Mouse (Mus musculus) kidney, embryonic 14.5 days (tissue): Measurements from ENCODE around the gene Raver1. TPM values are rescaled to one million over a fixed set of nuclear protein-coding genes. Genes with fewer than 3 reads are reported as not detected.
"Not testable (repeated sequence)": the region's sequence is repeated elsewhere in the genome, so short reads cannot be mapped to it uniquely, and the experiment has no call there.

Experiments used
- ATAC-seq: fragments of 200-750 bp; cut with Nextera tagmentation; 2 replicates; pipeline ENCODE4 v1.8.0; 2017; ENCODE audit warnings: moderate number of reproducible peaks, mild to moderate bottlenecking, moderate TSS enrichment, moderate library complexity; ENCODE audit not compliant: low FRiP score, low TSS enrichment
- H3K27ac ChIP-seq: fragments of 300-500 bp; sonication (generic); 2 replicates; pipeline ENCODE4 v1.5.1; 2014; ENCODE audit warnings: low read depth, mild to moderate bottlenecking, low read length, moderate library complexity, mixed read lengths
- H3K27me3 ChIP-seq: fragments of 300-500 bp; sonication (generic); 2 replicates; pipeline ENCODE4 v1.6.1; 2014; ENCODE audit warnings: mild to moderate bottlenecking, low read length; ENCODE audit not compliant: control insufficient read depth, insufficient read depth
- H3K36me3 ChIP-seq: fragments of 300-500 bp; sonication (generic); 2 replicates; pipeline ENCODE4 v1.6.1; 2014; ENCODE audit warnings: low read length, mixed read lengths; ENCODE audit not compliant: control insufficient read depth, insufficient read depth
- H3K4me1 ChIP-seq: fragments of 300-500 bp; sonication (generic); 2 replicates; pipeline ENCODE4 v1.6.1; 2014; ENCODE audit warnings: low read length, mixed read lengths; ENCODE audit not compliant: control insufficient read depth, insufficient read depth
- H3K4me2 ChIP-seq: fragments of 300-500 bp; sonication (generic); replicated peaks from 2 replicates; pipeline ENCODE4 v1.6.1; 2014; ENCODE audit warnings: low read depth, mild to moderate bottlenecking, low read length
- H3K4me3 ChIP-seq: fragments of 300-500 bp; sonication (generic); 2 replicates; pipeline ENCODE4 v1.5.1; 2014; ENCODE audit warnings: mild to moderate bottlenecking, low read length
- H3K9ac ChIP-seq: fragments of 300-500 bp; sonication (generic); 2 replicates; pipeline ENCODE4 v1.6.1; 2014; ENCODE audit warnings: low read depth, mild to moderate bottlenecking, low read length, moderate library complexity
- H3K9me3 ChIP-seq: fragments of 300-500 bp; sonication (generic); 2 replicates; pipeline ENCODE4 v1.6.1; 2016; ENCODE audit warnings: low read length; ENCODE audit not compliant: control insufficient read depth
- WGBS: fragments of 180-500 bp; shearing (Covaris S2); extraction: QIAGEN DNeasy Blood & Tissue Kit; methylation state at CpG from one replicate; pipeline ENCODE4 v1.1.7; 2014; 5-methylcytosine and 5-hydroxymethylcytosine counted together
- polyA plus RNA-seq: library from polyadenylated mRNA; unstranded; fragments of >200 nt; fragmentation: Nextera tagmentation; extraction: Ambion mirVana; gene quantifications from 2 replicates; pipeline ENCODE4 v1.2.1, GENCODE M21; 2014

Gene Raver1
- polyA plus RNA-seq, 1 experiment from 2014 or later: 96.0 TPM

- peak; percentile 24 for ATAC-seq
- Histone ChIP-seq H3K4me3 (peak overlapping the region; percentile 70), H3K36me3 (peaks cover 40% of the 10 kb centered on the region), H3K4me1 (peaks cover 6% of the 10 kb centered on the region; the same call in 1 of the 2 replicates), H3K4me2 (peak overlapping the region; percentile 63), H3K9me3 (no peaks in the 10 kb centered on the region), H3K27me3 (no peaks in the 10 kb centered on the region), H3K9ac (peak overlapping the region; percentile 82), H3K27ac (no peak overlapping the region)
- WGBS: 10% methylated on average over 4 of the region's 4 CpGs
These were observed 19.2 kb downstream of the Raver1 start for GRCm38 (mm10) chr9:21072641-21073040.

GRCm38 (mm10) chr9:21067006-21067684, 24.7 kb downstream of the Raver1 start, which contains the start of gene Zglp1:
TSS of gene Zglp1 (minus strand) at chr9:21067093.
- Histone ChIP-seq H3K9me3 (no peaks in the 10 kb centered on the region), H3K4me1 (peaks cover 2% of the 10 kb centered on the region; the same call in 1 of the 2 replicates), H3K27me3 (no peaks in the 10 kb centered on the region), H3K4me3 (no peak within 1 kb of the TSS), H3K9ac (no peak within 1 kb of the TSS), H3K36me3 (peaks cover 49% of the 10 kb centered on the region), H3K27ac (no peak within 1 kb of the TSS), H3K4me2 (no peak within 1 kb of the TSS)
- ATAC-seq: no peak
- 86% methylated on average over 26 of the region's 27 CpGs for WGBS

- H3K9ac ChIP-seq: no peak overlapping the region
- no peak overlapping the region for H3K27ac ChIP-seq
- no peak for ATAC-seq
- no peak overlapping the region for H3K4me3 ChIP-seq
- WGBS: 85% methylated on average over 2 of the region's 2 CpGs
- H3K27me3 ChIP-seq: no peaks in the 10 kb centered on the region
- no peak overlapping the region for H3K4me2 ChIP-seq
- H3K9me3 ChIP-seq: no peaks in the 10 kb centered on the region
- H3K4me1 ChIP-seq: no peaks in the 10 kb centered on the region
- H3K36me3 ChIP-seq: peaks cover 38% of the 10 kb centered on the region
These were observed 28.9 kb downstream of the Raver1 start for GRCm38 (mm10) chr9:21062928-21063327.

GRCm38 (mm10) chr9:21051578-21051977, 40.2 kb downstream of the Raver1 start:
- no peaks in the 10 kb centered on the region for H3K27me3 ChIP-seq
- no peaks in the 10 kb centered on the region for H3K36me3 ChIP-seq
- H3K4me1 ChIP-seq: no peaks in the 10 kb centered on the region
- no peak for ATAC-seq
- no peaks in the 10 kb centered on the region for H3K9me3 ChIP-seq
- H3K27ac ChIP-seq: no peak overlapping the region
- 62% methylated on average over 10 of the region's 10 CpGs for whole genome bisulfite sequencing
- no peak overlapping the region for H3K4me2 ChIP-seq
- no peak overlapping the region for H3K4me3 ChIP-seq
- H3K9ac ChIP-seq: no peak overlapping the region

- no peak overlapping the region for H3K27ac ChIP-seq
- 81% methylated on average over 3 of the region's 3 CpGs for WGBS
- no peaks in the 10 kb centered on the region for H3K36me3 ChIP-seq
- no peak for ATAC-seq
- H3K9ac ChIP-seq: no peak overlapping the region
- H3K4me3 ChIP-seq: no peak overlapping the region
- no peaks in the 10 kb centered on the region for H3K9me3 ChIP-seq
- H3K27me3 ChIP-seq: no peaks in the 10 kb centered on the region
- no peak overlapping the region for H3K4me2 ChIP-seq
- no peaks in the 10 kb centered on the region for H3K4me1 ChIP-seq
These were observed 46.6 kb downstream of the Raver1 start for GRCm38 (mm10) chr9:21045235-21045634.

GRCm38 (mm10) chr9:21044785-21045184, 47.0 kb downstream of the Raver1 start:
- not testable (repeated sequence) for H3K36me3 ChIP-seq, H3K4me3 ChIP-seq, H3K27me3 ChIP-seq, H3K27ac ChIP-seq, H3K9ac ChIP-seq, ATAC-seq, H3K4me2 ChIP-seq, H3K4me1 ChIP-seq, H3K9me3 ChIP-seq
- 83% methylated on average over 1 of the region's 1 CpGs for WGBS

- no peak overlapping the region for H3K4me2 ChIP-seq
- H3K4me3 ChIP-seq: no peak overlapping the region
- ATAC-seq: no peak
- H3K27ac ChIP-seq: no peak overlapping the region
- no peaks in the 10 kb centered on the region for H3K36me3 ChIP-seq
- WGBS: 80% methylated on average over 4 of the region's 4 CpGs
- H3K9ac ChIP-seq: no peak overlapping the region
- H3K27me3 ChIP-seq: peaks cover 6% of the 10 kb centered on the region; the same call in 1 of the 2 replicates
- H3K9me3 ChIP-seq: no peaks in the 10 kb centered on the region
- no peaks in the 10 kb centered on the region for H3K4me1 ChIP-seq
These were observed 48.2 kb downstream of the Raver1 start for GRCm38 (mm10) chr9:21043563-21043962.

- no peak for ATAC-seq
- peaks cover 10% of the 10 kb centered on the region for H3K4me1 ChIP-seq
- peaks cover 28% of the 10 kb centered on the region for H3K27me3 ChIP-seq
- H3K4me3 ChIP-seq: no peak overlapping the region
- no peaks in the 10 kb centered on the region for H3K9me3 ChIP-seq
- no peaks in the 10 kb centered on the region for H3K36me3 ChIP-seq
- H3K27ac ChIP-seq: no peak overlapping the region
- WGBS: 35% methylated on average over 4 of the region's 4 CpGs
- no peak overlapping the region for H3K9ac ChIP-seq
- no peak overlapping the region for H3K4me2 ChIP-seq
These were observed 50.5 kb downstream of the Raver1 start for GRCm38 (mm10) chr9:21041308-21041707.

GRCm38 (mm10) chr9:21039779-21040178, 52.0 kb downstream of the Raver1 start:
- WGBS: 75% methylated on average over 3 of the region's 3 CpGs
- Histone ChIP-seq H3K4me2 (no peak overlapping the region), H3K9me3 (no peaks in the 10 kb centered on the region), H3K27ac (no peak overlapping the region), H3K36me3 (no peaks in the 10 kb centered on the region), H3K9ac (no peak overlapping the region), H3K4me1 (peaks cover 16% of the 10 kb centered on the region), H3K4me3 (no peak overlapping the region), H3K27me3 (peaks cover 44% of the 10 kb centered on the region)
- no peak for ATAC-seq
